Mouse (Mus musculus): ENCODE measurements around the gene Lig3. TPM values are rescaled to one million over a fixed set of nuclear protein-coding genes. Genes with fewer than 3 reads are reported as not detected.
A peak's percentile ranks its signal among the peaks of the same experiment; 100 is the strongest.

The Lig3 gene
- total RNA-seq (2014; rRNA removed; ENCODE audit: low replicate concordance): 24.7 and 34.8 TPM in 2 replicates
- polyA plus RNA-seq (2015; fragmentation: Nextera tagmentation; extraction: Ambion mirVana): 11.3 and 12.1 TPM in 2 replicates

- H3K4me2 ChIP-seq (ENCODE audit: low read depth, low read length): peak within 1 kb of the TSS; percentile 77
- no peaks in the 10 kb centered on the region for H3K27me3 ChIP-seq (ENCODE audit: control insufficient read depth, insufficient read depth, low read length)
- peak within 1 kb of the TSS; percentile 88 for H3K4me3 ChIP-seq (ENCODE audit: low read depth, low read length)
- H3K4me1 ChIP-seq (ENCODE audit: control insufficient read depth, insufficient read depth): peaks cover 12% of the 10 kb centered on the region; the same call in 1 of the 2 replicates
- peak within 1 kb of the TSS; percentile 90 for H3K27ac ChIP-seq (ENCODE audit: low read depth)
- no peaks in the 10 kb centered on the region for H3K9me3 ChIP-seq (replicated peaks; ENCODE audit: control insufficient read depth, low read length)
- WGBS: under 1% methylated on average over 82 of the region's 90 CpGs
- peak within 1 kb of the TSS; percentile 93 for H3K9ac ChIP-seq (replicated peaks; ENCODE audit: low read depth, low read length)
- peak; percentile 95 for DNase-seq (ENCODE audit: low spot score)
- TF ChIP-seq EP300 (IDR thresholded peaks at IDR 0.05; ENCODE audit: low read depth): no peak
- no peak for TF ChIP-seq CTCF (IDR thresholded peaks at IDR 0.05; ENCODE audit: low read depth)
- H3K36me3 ChIP-seq (replicated peaks; ENCODE audit: control insufficient read depth, insufficient read depth, low read length): peaks cover 28% of the 10 kb centered on the region; the same call in 1 of the 2 replicates
- peak; percentile 97 for ATAC-seq (ENCODE audit: insufficient read depth, low read depth)
These were observed at the start of gene Lig3 for GRCm38 (mm10) chr11:82780983-82781903. Gene Lig3 (plus strand): TSS chr11:82781108.

GRCm38 (mm10) chr11:82734227-82734626 lies 46.7 kb upstream of the Lig3 start:
- no peak overlapping the region for H3K4me2 ChIP-seq (ENCODE audit: low read depth, low read length)
- ATAC-seq (ENCODE audit: insufficient read depth, low read depth): no peak
- H3K36me3 ChIP-seq (replicated peaks; ENCODE audit: control insufficient read depth, insufficient read depth, low read length): no peaks in the 10 kb centered on the region
- no peaks in the 10 kb centered on the region for H3K9me3 ChIP-seq (replicated peaks; ENCODE audit: control insufficient read depth, low read length)
- H3K4me1 ChIP-seq (ENCODE audit: control insufficient read depth, insufficient read depth): no peaks in the 10 kb centered on the region
- H3K27me3 ChIP-seq (ENCODE audit: control insufficient read depth, insufficient read depth, low read length): no peaks in the 10 kb centered on the region
- H3K4me3 ChIP-seq (ENCODE audit: low read depth, low read length): no peak overlapping the region
- no peak overlapping the region for H3K9ac ChIP-seq (replicated peaks; ENCODE audit: low read depth, low read length)
- TF ChIP-seq EP300 (IDR thresholded peaks at IDR 0.05; ENCODE audit: low read depth) (no peak), CTCF (IDR thresholded peaks at IDR 0.05; ENCODE audit: low read depth) (no peak)
- no peak for DNase-seq (ENCODE audit: low spot score)
- no peak overlapping the region for H3K27ac ChIP-seq (ENCODE audit: low read depth)

DNA sequence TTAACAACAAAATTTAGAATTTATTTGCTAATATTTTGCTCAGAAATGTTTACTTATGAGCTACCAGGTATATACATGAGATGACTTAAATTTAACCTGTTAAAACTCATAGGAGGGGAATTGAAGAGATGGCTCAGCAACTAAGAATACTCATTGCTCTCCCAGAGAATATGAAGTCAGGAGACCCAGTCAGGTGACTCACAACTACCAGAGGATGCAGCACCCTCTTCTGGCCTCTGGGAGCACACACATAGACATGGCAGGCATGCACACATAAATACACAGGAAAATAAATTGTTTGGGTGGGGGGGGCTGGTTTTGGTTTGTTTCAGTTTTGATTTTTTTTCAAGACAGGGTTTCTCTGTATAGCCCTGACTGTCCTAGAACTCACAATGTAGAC lies 41.9 kb upstream of the Lig3 start:
- H3K4me3 ChIP-seq (ENCODE audit: low read depth, low read length): no peak overlapping the region
- no peak for DNase-seq (ENCODE audit: low spot score)
- no peak overlapping the region for H3K9ac ChIP-seq (replicated peaks; ENCODE audit: low read depth, low read length)
- H3K36me3 ChIP-seq (replicated peaks; ENCODE audit: control insufficient read depth, insufficient read depth, low read length): no peaks in the 10 kb centered on the region
- ATAC-seq (ENCODE audit: insufficient read depth, low read depth): no peak
- no peaks in the 10 kb centered on the region for H3K27me3 ChIP-seq (ENCODE audit: control insufficient read depth, insufficient read depth, low read length)
- H3K4me2 ChIP-seq (ENCODE audit: low read depth, low read length): no peak overlapping the region
- no peaks in the 10 kb centered on the region for H3K9me3 ChIP-seq (replicated peaks; ENCODE audit: control insufficient read depth, low read length)
- H3K4me1 ChIP-seq (ENCODE audit: control insufficient read depth, insufficient read depth): no peaks in the 10 kb centered on the region
- H3K27ac ChIP-seq (ENCODE audit: low read depth): no peak overlapping the region
- no peak for TF ChIP-seq EP300 (IDR thresholded peaks at IDR 0.05; ENCODE audit: low read depth)
- TF ChIP-seq CTCF (IDR thresholded peaks at IDR 0.05; ENCODE audit: low read depth): no peak

- DNase-seq (ENCODE audit: low spot score) (no peak), ATAC-seq (ENCODE audit: insufficient read depth, low read depth) (no peak)
- whole genome bisulfite sequencing: 31% methylated on average over 6 of the region's 6 CpGs
- Histone ChIP-seq H3K4me3 (ENCODE audit: low read depth, low read length) (no peak overlapping the region), H3K27me3 (ENCODE audit: control insufficient read depth, insufficient read depth, low read length) (no peaks in the 10 kb centered on the region), H3K4me2 (ENCODE audit: low read depth, low read length) (no peak overlapping the region), H3K9me3 (replicated peaks; ENCODE audit: control insufficient read depth, low read length) (no peaks in the 10 kb centered on the region), H3K36me3 (replicated peaks; ENCODE audit: control insufficient read depth, insufficient read depth, low read length) (no peaks in the 10 kb centered on the region), H3K9ac (replicated peaks; ENCODE audit: low read depth, low read length) (no peak overlapping the region), H3K4me1 (ENCODE audit: control insufficient read depth, insufficient read depth) (no peaks in the 10 kb centered on the region), H3K27ac (ENCODE audit: low read depth) (no peak overlapping the region)
- no peak for TF ChIP-seq EP300 (IDR thresholded peaks at IDR 0.05; ENCODE audit: low read depth)
- peak; percentile 47 for TF ChIP-seq CTCF (IDR thresholded peaks at IDR 0.05; ENCODE audit: low read depth)
These were observed 34.8 kb upstream of the Lig3 start for GRCm38 (mm10) chr11:82746138-82746537.

DNA sequence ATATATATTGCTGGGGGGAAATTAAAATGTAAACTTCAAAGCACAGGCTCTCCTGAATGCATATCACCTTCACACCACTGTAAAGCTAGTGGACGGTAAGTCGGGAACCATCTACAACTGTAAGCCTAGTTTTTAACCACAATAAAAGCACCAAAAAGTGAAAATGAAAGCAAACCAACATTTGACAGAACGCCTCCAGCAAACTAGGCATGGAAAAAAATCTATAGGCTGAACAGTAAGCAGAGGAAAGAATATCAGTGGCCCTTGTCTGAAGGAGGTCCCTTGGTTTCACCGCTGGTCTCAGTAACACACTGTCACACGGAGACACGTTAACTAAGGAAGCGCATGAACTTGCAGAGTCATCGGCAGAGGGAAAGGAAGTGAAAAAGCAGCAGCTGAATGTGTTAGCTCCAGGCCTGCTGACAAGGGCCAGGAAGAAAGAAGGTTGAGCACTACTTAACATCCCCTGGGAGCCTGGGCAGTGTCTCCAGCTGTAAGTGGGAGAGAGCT lies 34.0 kb upstream of the Lig3 start:
- TF ChIP-seq CTCF (IDR thresholded peaks at IDR 0.05; ENCODE audit: low read depth) (no peak), EP300 (IDR thresholded peaks at IDR 0.05; ENCODE audit: low read depth) (no peak)
- ATAC-seq (ENCODE audit: insufficient read depth, low read depth): no peak
- H3K27me3 ChIP-seq (ENCODE audit: control insufficient read depth, insufficient read depth, low read length): no peaks in the 10 kb centered on the region
- 51% methylated on average over 8 of the region's 8 CpGs for WGBS
- no peak overlapping the region; the same call in 1 of the 2 replicates for H3K9ac ChIP-seq (replicated peaks; ENCODE audit: low read depth, low read length)
- H3K36me3 ChIP-seq (replicated peaks; ENCODE audit: control insufficient read depth, insufficient read depth, low read length): no peaks in the 10 kb centered on the region
- no peaks in the 10 kb centered on the region for H3K4me1 ChIP-seq (ENCODE audit: control insufficient read depth, insufficient read depth)
- H3K4me2 ChIP-seq (ENCODE audit: low read depth, low read length): peak overlapping the region; percentile 41
- H3K27ac ChIP-seq (ENCODE audit: low read depth): peak overlapping the region; percentile 18; the same call in 1 of the 2 replicates
- H3K9me3 ChIP-seq (replicated peaks; ENCODE audit: control insufficient read depth, low read length): no peaks in the 10 kb centered on the region
- peak overlapping the region; percentile 27 for H3K4me3 ChIP-seq (ENCODE audit: low read depth, low read length)
- DNase-seq (ENCODE audit: low spot score): peak; percentile 7

Measured in heart, postnatal 0 days (tissue).